Mouse (Mus musculus): Measurements from ENCODE around the gene Selenos. TPM values are rescaled to one million over a fixed set of nuclear protein-coding genes. Genes with fewer than 3 reads are reported as not detected.

Gene Selenos
- polyA plus RNA-seq, 1 experiment = 72.5 TPM

GRCm38 (mm10) chr7:66131776-66132421 lies 52.5 kb downstream of the Selenos start:
- DNase-seq = no peak
- WGBS = 95% methylated on average over 4 of the region's 4 CpGs
- Histone ChIP-seq H3K4me1 (replicated peaks; ENCODE audit: control insufficient read depth, insufficient read depth, low read length) (no peaks in the 10 kb centered on the region), H3K36me3 (ENCODE audit: control insufficient read depth, insufficient read depth, low read length) (no peaks in the 10 kb centered on the region), H3K27me3 (ENCODE audit: control insufficient read depth, insufficient read depth, low read length) (no peaks in the 10 kb centered on the region), H3K27ac (ENCODE audit: control insufficient read depth, insufficient read depth, low read length) (no peak overlapping the region), H3K4me3 (ENCODE audit: control insufficient read depth, insufficient read depth, low read length) (no peak overlapping the region)
- TF ChIP-seq POLR2A (IDR thresholded peaks at IDR 0.05; ENCODE audit: control insufficient read depth, extremely low read depth, insufficient read depth, low read length, poor library complexity) (no peak), CTCF (IDR thresholded peaks at IDR 0.05; ENCODE audit: borderline replicate concordance, control insufficient read depth, extremely low read depth, insufficient read depth, low read length, poor library complexity) (no peak)

DNA sequence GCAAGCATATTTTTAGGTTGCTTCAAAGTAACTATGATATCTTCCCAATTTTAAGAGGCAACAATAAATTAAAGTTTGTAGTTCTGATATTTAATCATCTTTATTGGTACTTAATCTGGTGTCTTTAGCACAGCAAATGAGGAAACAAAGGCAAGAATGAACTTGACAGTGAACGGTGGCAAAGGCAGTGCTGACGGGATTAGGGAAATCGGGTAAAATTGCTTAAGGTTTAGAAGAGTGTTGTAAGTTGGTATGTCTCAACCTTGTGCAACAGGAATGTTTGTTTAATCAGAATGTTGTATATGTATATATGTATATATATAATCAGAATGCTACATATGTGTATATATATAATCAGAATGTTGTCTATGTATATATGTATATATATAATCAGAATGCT lies 54.7 kb downstream of the Selenos start:
- no peaks in the 10 kb centered on the region for H3K36me3 ChIP-seq (ENCODE audit: control insufficient read depth, insufficient read depth, low read length)
- WGBS = 98% methylated on average over 3 of the region's 3 CpGs
- no peaks in the 10 kb centered on the region for H3K4me1 ChIP-seq (replicated peaks; ENCODE audit: control insufficient read depth, insufficient read depth, low read length)
- no peak overlapping the region for H3K27ac ChIP-seq (ENCODE audit: control insufficient read depth, insufficient read depth, low read length)
- no peak overlapping the region for H3K4me3 ChIP-seq (ENCODE audit: control insufficient read depth, insufficient read depth, low read length)
- no peak for TF ChIP-seq CTCF (IDR thresholded peaks at IDR 0.05; ENCODE audit: borderline replicate concordance, control insufficient read depth, extremely low read depth, insufficient read depth, low read length, poor library complexity)
- H3K27me3 ChIP-seq (ENCODE audit: control insufficient read depth, insufficient read depth, low read length) = no peaks in the 10 kb centered on the region
- no peak for DNase-seq

GRCm38 (mm10) chr7:66135644-66136043 lies 56.2 kb downstream of the Selenos start:
- H3K4me3 ChIP-seq (ENCODE audit: control insufficient read depth, insufficient read depth, low read length) = no peak overlapping the region
- TF ChIP-seq CTCF (IDR thresholded peaks at IDR 0.05; ENCODE audit: borderline replicate concordance, control insufficient read depth, extremely low read depth, insufficient read depth, low read length, poor library complexity) (no peak), POLR2A (IDR thresholded peaks at IDR 0.05; ENCODE audit: control insufficient read depth, extremely low read depth, insufficient read depth, low read length, poor library complexity) (no peak)
- WGBS = 75% methylated on average over 3 of the region's 3 CpGs
- H3K36me3 ChIP-seq (ENCODE audit: control insufficient read depth, insufficient read depth, low read length) = no peaks in the 10 kb centered on the region
- no peaks in the 10 kb centered on the region for H3K27me3 ChIP-seq (ENCODE audit: control insufficient read depth, insufficient read depth, low read length)
- no peak for DNase-seq
- H3K27ac ChIP-seq (ENCODE audit: control insufficient read depth, insufficient read depth, low read length) = no peak overlapping the region; the same call in 1 of the 2 replicates
- H3K4me1 ChIP-seq (replicated peaks; ENCODE audit: control insufficient read depth, insufficient read depth, low read length) = 0 out of 2 replicates have a peak, but pooled peaks cover 2% of the 10 kb centered on the region

- H3K36me3 ChIP-seq (ENCODE audit: control insufficient read depth, insufficient read depth, low read length) = no peaks in the 10 kb centered on the region
- no peak for TF ChIP-seq POLR2A (IDR thresholded peaks at IDR 0.05; ENCODE audit: control insufficient read depth, extremely low read depth, insufficient read depth, low read length, poor library complexity)
- TF ChIP-seq CTCF (IDR thresholded peaks at IDR 0.05; ENCODE audit: borderline replicate concordance, control insufficient read depth, extremely low read depth, insufficient read depth, low read length, poor library complexity) = no peak
- H3K4me3 ChIP-seq (ENCODE audit: control insufficient read depth, insufficient read depth, low read length) = no peak overlapping the region
- 0 out of 2 replicates have a peak, but pooled peaks cover 2% of the 10 kb centered on the region for H3K4me1 ChIP-seq (replicated peaks; ENCODE audit: control insufficient read depth, insufficient read depth, low read length)
- no peaks in the 10 kb centered on the region for H3K27me3 ChIP-seq (ENCODE audit: control insufficient read depth, insufficient read depth, low read length)
- H3K27ac ChIP-seq (ENCODE audit: control insufficient read depth, insufficient read depth, low read length) = no peak overlapping the region; the same call in 1 of the 2 replicates
- DNase-seq = no peak
Observed at GRCm38 (mm10) chr7:66136187-66136586, 56.7 kb downstream of the Selenos start.

DNA sequence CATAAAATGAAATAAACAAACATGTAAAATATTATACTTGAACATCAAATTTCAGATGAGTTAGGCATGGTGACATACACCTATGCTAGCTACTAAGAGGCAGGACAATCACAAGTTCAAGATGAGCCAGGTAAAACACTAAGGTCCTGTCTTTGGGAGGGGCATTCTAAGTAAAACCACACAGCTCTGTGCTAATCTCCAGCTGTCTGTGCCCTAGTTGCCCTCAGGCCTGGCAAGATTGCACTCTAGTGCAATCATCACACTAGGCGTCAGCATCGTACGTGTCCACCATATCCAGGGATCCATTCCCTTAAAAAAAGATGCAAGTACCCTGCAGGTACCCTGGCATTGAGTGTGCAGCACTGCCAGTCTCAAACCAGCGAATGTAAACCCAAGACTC lies 57.9 kb downstream of the Selenos start:
- Histone ChIP-seq H3K36me3 (ENCODE audit: control insufficient read depth, insufficient read depth, low read length) (no peaks in the 10 kb centered on the region), H3K27ac (ENCODE audit: control insufficient read depth, insufficient read depth, low read length) (no peak overlapping the region), H3K4me3 (ENCODE audit: control insufficient read depth, insufficient read depth, low read length) (no peak overlapping the region), H3K4me1 (replicated peaks; ENCODE audit: control insufficient read depth, insufficient read depth, low read length) (0 out of 2 replicates have a peak, but pooled peaks cover 2% of the 10 kb centered on the region), H3K27me3 (ENCODE audit: control insufficient read depth, insufficient read depth, low read length) (no peaks in the 10 kb centered on the region)
- TF ChIP-seq POLR2A (IDR thresholded peaks at IDR 0.05; ENCODE audit: control insufficient read depth, extremely low read depth, insufficient read depth, low read length, poor library complexity) = no peak
- TF ChIP-seq CTCF (IDR thresholded peaks at IDR 0.05; ENCODE audit: borderline replicate concordance, control insufficient read depth, extremely low read depth, insufficient read depth, low read length, poor library complexity) = no peak
- DNase-seq = no peak
- 94% methylated on average over 4 of the region's 4 CpGs for WGBS

DNA sequence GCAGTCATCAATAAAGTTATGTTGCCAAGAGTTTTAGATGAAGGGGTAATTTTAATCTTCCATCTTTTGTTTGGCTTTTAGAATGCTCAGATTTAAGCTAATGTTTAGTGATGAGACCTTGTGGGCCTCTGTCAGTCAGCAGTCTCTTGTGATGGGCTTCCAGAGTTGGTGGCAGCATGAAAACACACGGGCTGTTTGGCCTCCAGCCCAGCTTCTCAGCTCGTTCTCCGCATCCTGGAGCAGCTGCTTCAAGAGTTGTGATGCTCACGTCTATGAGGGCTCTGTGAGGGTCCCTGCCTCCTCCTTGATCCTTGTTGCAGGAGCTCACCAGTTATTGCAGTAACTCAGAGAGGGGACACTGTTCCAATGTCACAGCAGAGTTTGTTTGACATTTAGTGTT lies 58.9 kb downstream of the Selenos start:
- Histone ChIP-seq H3K4me3 (ENCODE audit: control insufficient read depth, insufficient read depth, low read length) (no peak overlapping the region), H3K36me3 (ENCODE audit: control insufficient read depth, insufficient read depth, low read length) (0 out of 2 replicates have a peak, but pooled peaks cover 3% of the 10 kb centered on the region), H3K4me1 (replicated peaks; ENCODE audit: control insufficient read depth, insufficient read depth, low read length) (0 out of 2 replicates have a peak, but pooled peaks cover 2% of the 10 kb centered on the region), H3K27me3 (ENCODE audit: control insufficient read depth, insufficient read depth, low read length) (no peaks in the 10 kb centered on the region), H3K27ac (ENCODE audit: control insufficient read depth, insufficient read depth, low read length) (no peak overlapping the region)
- TF ChIP-seq CTCF (IDR thresholded peaks at IDR 0.05; ENCODE audit: borderline replicate concordance, control insufficient read depth, extremely low read depth, insufficient read depth, low read length, poor library complexity) (no peak), POLR2A (IDR thresholded peaks at IDR 0.05; ENCODE audit: control insufficient read depth, extremely low read depth, insufficient read depth, low read length, poor library complexity) (no peak)
- no peak for DNase-seq
- WGBS = 77% methylated on average over 4 of the region's 4 CpGs

Data from thymus, adult 2 months (tissue).